28 mouse cellular contexts compared by ENCODE assay signal in genomic region chrX:93048967-93049754, GRCm38 (mm10).
"Had no signal": no experiment of that assay in that cellular context is flagged by ENCODE, and none has a peak within 500 bp of the region (broad histone marks: within the 10 kb centered on the region; RNA-seq: fewer than 3 reads in every experiment).

No protein-coding gene starts in this region.

- ATAC-seq: forebrain, embryonic 13.5 days; forebrain, embryonic 14.5 days; forebrain, embryonic 15.5 days; forebrain, embryonic 16.5 days; forebrain, postnatal 0 days had no signal

- H3K4me3 ChIP-seq: embryonic facial prominence, embryonic 10.5 days; embryonic facial prominence, embryonic 12.5 days; embryonic facial prominence, embryonic 13.5 days; embryonic facial prominence, embryonic 15.5 days; erythroblast, embryonic 14.5 days; forebrain, embryonic 10.5 days; forebrain, embryonic 12.5 days; forebrain, embryonic 13.5 days; forebrain, embryonic 15.5 days; gastrocnemius, adult 2 months had no signal

- H3K27me3 ChIP-seq: embryonic facial prominence, embryonic 12.5 days; embryonic facial prominence, embryonic 13.5 days; embryonic facial prominence, embryonic 15.5 days; forebrain, embryonic 12.5 days; forebrain, embryonic 13.5 days; forebrain, embryonic 15.5 days had no signal

- H3K4me2 ChIP-seq: embryonic facial prominence, embryonic 12.5 days; embryonic facial prominence, embryonic 13.5 days; embryonic facial prominence, embryonic 15.5 days; forebrain, embryonic 12.5 days; forebrain, embryonic 13.5 days; forebrain, embryonic 15.5 days had no signal

- H3K9ac ChIP-seq: embryonic facial prominence, embryonic 12.5 days; embryonic facial prominence, embryonic 13.5 days; embryonic facial prominence, embryonic 15.5 days; forebrain, embryonic 12.5 days; forebrain, embryonic 13.5 days; forebrain, embryonic 15.5 days; forebrain, postnatal 0 days had no signal

- DNase-seq: cerebellum, adult 18-20 months; cerebellum, adult 2 months; cerebellum, adult 8-10 months; cerebellum, adult 9-10 months; cerebellum, adult 9-11 months; cerebellum, postnatal 10 days; cerebellum, postnatal 14 days; cerebellum, postnatal 25 days; cerebellum, postnatal 36 days; embryo, embryonic 11 days; forebrain, postnatal 0 days; gastrocnemius, adult 2 months; gastrocnemius, postnatal 10 days; gastrocnemius, postnatal 14 days; gastrocnemius, postnatal 25 days; gastrocnemius, postnatal 36 days; heart, adult 11 months had no signal

- H3K4me1 ChIP-seq: embryonic facial prominence, embryonic 10.5 days; embryonic facial prominence, embryonic 12.5 days; embryonic facial prominence, embryonic 13.5 days; embryonic facial prominence, embryonic 15.5 days; forebrain, embryonic 10.5 days; forebrain, embryonic 12.5 days; forebrain, embryonic 13.5 days; forebrain, embryonic 15.5 days had no signal

- H3K36me3 ChIP-seq: embryonic facial prominence, embryonic 10.5 days; embryonic facial prominence, embryonic 12.5 days; embryonic facial prominence, embryonic 13.5 days; embryonic facial prominence, embryonic 15.5 days; forebrain, embryonic 10.5 days; forebrain, embryonic 12.5 days; forebrain, embryonic 15.5 days had no signal

- H3K27ac ChIP-seq: embryonic facial prominence, embryonic 10.5 days; embryonic facial prominence, embryonic 12.5 days; embryonic facial prominence, embryonic 13.5 days; embryonic facial prominence, embryonic 15.5 days; forebrain, embryonic 10.5 days; forebrain, embryonic 12.5 days; forebrain, embryonic 13.5 days; forebrain, embryonic 15.5 days; gastrocnemius, adult 2 months had no signal

- H3K9me3 ChIP-seq: embryonic facial prominence, embryonic 10.5 days; embryonic facial prominence, embryonic 12.5 days; embryonic facial prominence, embryonic 13.5 days; embryonic facial prominence, embryonic 15.5 days; forebrain, embryonic 10.5 days; forebrain, embryonic 12.5 days; forebrain, embryonic 13.5 days; forebrain, embryonic 15.5 days had no signal
